Mouse (Mus musculus) urinary bladder, postnatal 14 days (tissue): ENCODE results near the gene Clic4.
A peak's percentile ranks its signal among the peaks of the same experiment; 100 is the strongest.
"Not testable (repeated sequence)": the region's sequence is repeated elsewhere in the genome, so short reads cannot be mapped to it uniquely, and the experiment has no call there.

Experiments used
- DNase-seq: peaks from one replicate; pipeline ENCODE4 v3.0.0; 2021; ENCODE audit warnings: low spot score

Gene Clic4

GRCm38 (mm10) chr4:135292477-135293089 lies 20.0 kb upstream of the Clic4 start:
- DNase-seq, result peak; percentile 73

DNA sequence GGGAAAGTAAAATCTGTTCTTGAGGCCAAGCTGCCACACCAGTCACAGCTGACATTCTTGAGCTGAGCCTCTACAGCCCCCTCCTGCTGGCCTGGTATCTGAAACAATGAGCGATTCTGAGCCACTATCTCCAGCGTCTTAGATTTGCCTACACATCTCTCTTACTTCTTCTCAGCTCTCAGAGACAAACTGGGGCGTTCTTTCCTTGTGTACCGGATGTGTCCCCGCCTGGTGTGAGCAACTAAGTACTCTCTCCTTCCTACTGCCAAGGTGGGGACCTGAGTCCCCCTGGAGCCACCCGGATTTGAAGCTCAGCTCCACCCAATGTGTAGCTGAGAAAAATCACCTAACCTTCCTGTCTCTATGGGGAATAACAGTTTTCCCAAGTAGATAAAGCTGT lies 19.2 kb upstream of the Clic4 start:
- DNase-seq, result no peak

DNA sequence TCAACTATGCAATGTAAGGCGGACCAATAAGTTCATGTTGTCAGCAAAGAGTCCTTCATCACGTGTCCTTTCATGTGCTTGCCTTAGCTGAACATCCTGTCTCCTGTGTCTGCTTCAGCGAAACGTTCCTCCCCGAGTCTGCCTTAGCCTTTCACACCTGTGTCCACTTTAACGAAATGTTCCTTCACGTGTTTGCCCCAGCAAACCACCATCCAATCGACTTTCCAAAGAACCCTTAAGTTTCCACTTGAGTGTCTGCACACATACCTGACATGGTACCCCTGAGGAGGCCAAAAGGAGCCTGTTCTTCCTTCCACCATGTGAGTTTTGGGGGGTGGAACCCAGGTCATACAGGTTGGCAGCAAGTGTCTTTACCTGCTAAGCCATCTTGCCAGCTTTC lies 18.6 kb upstream of the Clic4 start:
- DNase-seq, result no peak

DNA sequence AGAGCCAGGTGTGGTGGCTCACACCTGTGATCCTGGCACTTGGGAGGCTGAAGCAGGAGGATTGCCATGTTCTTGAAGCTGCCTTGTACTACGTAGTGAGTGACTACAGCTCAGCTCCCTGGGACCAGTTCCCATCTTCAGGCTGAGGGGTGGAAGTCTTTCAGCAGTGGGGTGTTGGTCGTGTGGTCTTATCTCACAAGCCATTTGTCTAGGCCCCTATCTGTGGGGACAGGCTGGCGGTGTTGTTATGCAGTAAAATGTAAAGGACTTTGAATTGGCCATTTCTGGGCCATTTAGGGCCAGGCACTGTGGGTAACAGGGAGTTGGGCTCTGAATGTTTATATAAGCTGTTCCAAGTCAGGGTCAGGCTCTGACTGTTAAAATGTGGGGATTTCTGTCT lies 15.4 kb upstream of the Clic4 start:
- no peak for DNase-seq

GRCm38 (mm10) chr4:135286833-135287395 lies 14.3 kb upstream of the Clic4 start:
- peak; percentile 62 for DNase-seq

GRCm38 (mm10) chr4:135286033-135286622 lies 13.5 kb upstream of the Clic4 start:
- no peak for DNase-seq

DNA sequence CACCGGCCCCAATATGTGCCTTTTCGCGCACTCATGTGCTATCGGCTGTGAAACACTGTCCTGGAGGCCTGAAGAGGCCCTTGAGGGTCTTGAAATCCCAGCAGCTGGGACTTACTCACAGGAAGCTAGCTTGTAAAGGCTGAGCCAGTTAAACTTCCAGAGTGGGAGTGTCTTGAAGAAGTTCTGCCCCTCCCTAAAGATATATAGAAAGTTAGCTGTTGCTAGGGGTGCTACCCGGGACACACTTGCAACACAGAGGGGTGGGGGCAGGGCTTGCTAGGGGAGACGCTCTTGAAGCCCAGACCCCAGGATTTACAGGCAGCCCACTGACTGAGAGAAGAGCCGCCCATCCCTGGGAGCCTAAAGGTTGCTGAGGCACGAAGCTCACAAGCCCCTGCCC lies 12.8 kb upstream of the Clic4 start:
- DNase-seq, result no peak

DNA sequence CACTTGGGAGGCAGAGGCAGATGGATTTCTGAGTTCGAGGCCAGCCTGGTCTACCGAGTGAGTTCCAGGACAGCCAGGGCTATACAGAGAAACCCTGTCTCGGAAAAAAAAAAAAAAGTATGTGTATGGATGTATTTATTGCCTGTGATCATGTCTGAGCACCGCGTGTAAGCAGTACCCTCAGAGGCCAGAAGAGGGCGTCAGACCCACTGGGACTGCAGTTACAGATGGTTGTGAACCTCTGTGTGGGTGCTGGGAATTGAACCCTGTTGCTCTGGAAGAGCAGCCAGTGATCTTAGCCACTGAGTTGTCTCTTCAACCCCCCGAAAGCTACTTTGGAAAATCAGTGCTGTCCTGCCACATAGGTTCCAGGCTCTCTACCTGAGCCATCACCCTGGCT lies 11.3 kb upstream of the Clic4 start:
- no peak for DNase-seq

DNA sequence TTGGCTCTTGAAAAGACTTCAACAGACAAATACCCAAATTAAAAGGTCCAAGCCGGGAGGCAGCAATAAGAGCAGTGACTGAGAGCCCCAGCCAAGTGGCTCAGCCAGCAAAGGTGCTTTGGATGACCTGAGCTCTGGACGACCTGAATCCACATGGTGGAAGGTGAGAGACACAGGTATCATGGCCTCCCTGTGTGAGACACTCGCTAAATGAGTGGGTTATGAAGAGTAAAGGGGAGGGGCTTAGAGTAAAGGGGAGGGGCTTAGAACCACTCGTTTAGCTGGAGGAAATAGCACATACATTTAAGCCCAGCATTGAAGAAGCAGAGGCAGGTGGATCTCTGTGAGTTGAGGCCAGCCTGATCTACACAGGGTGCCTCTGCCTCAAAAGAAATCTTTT lies 10.8 kb upstream of the Clic4 start:
- no peak for DNase-seq

GRCm38 (mm10) chr4:135282651-135283290 lies 10.2 kb upstream of the Clic4 start:
- peak; percentile 30 for DNase-seq

DNA sequence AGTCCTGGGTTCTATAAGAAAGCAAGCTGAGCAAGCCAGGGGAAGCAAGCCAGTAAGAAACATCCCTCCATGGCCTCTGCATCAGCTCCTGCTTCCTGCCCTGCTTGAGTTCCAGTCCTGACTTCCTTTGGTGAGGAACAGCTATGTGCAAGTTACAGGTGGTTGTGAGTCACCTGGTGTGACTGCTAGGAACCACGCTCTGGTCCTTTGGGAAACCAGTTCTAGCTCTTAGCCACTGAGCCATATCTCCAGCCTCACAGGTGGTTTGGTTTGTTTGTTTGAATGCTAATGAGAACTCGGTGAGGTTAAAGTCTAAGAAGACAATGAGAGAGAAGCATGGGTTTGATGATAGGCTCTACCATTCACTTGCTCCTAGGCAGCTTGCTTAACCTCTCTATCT lies 7.4 kb upstream of the Clic4 start:
- not testable (repeated sequence) for DNase-seq

DNA sequence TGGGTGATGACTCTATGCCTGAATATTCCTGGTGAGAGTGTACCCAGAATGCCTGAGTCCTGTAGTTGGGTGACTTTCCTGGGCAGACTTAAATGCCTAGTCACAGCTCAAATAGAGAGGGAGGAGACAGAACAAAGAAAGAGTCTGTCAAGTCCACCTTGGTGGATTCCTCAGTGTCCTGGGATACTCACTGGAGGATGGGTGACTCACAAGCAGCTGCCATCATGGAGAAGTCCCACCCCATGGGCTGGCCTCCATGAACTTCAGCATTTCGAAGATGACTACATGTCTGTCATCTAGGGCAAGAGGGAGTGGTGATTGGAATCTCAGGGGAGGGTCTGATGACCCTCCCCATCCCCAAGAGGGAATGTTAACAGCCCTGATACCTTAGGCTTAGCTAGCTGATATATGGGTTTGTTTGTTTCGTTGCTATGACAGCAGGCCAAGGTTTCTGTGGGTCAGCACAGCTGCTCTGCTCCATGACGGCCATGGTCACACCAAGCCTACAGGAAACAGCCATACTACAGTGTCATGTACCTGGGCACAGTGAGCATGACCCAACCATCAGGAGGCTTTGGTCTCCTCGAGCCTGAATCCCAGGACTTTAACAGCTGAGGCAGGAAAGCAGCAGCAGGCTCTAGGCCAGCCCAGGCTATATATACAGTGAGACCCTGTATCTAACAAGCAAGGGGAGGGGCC lies 4.2 kb upstream of the Clic4 start:
- no peak for DNase-seq

GRCm38 (mm10) chr4:135274761-135275160 lies 2.1 kb upstream of the Clic4 start:
- DNase-seq, result no peak

DNA sequence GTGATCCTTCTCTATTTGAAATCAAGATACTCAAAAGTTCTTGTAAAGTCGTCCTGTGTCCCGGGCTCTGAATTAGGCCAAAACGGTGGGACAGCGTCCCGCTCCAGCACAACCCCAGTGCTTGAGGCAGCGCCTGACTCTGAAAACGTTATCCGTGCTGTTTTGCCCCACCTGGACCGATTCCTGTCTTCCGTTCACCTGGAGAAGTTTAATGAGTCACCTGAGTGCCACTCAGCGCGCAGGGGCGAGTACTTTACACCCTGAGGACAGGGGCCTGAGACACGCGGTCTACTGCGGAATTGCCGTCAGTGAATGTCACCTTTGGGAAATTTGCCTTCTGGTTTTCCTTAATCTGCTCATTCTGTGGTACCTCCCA lies 681 bp upstream of the Clic4 start:
- DNase-seq, result peak; percentile 34

- DNase-seq, result peak; percentile 74
These were observed 565 bp downstream of the Clic4 start for GRCm38 (mm10) chr4:135271881-135272616.

- DNase-seq, result peak; percentile 34
These were observed 1.2 kb downstream of the Clic4 start for GRCm38 (mm10) chr4:135271419-135271828.

GRCm38 (mm10) chr4:135270476-135270875 lies 2.1 kb downstream of the Clic4 start:
- no peak for DNase-seq

DNA sequence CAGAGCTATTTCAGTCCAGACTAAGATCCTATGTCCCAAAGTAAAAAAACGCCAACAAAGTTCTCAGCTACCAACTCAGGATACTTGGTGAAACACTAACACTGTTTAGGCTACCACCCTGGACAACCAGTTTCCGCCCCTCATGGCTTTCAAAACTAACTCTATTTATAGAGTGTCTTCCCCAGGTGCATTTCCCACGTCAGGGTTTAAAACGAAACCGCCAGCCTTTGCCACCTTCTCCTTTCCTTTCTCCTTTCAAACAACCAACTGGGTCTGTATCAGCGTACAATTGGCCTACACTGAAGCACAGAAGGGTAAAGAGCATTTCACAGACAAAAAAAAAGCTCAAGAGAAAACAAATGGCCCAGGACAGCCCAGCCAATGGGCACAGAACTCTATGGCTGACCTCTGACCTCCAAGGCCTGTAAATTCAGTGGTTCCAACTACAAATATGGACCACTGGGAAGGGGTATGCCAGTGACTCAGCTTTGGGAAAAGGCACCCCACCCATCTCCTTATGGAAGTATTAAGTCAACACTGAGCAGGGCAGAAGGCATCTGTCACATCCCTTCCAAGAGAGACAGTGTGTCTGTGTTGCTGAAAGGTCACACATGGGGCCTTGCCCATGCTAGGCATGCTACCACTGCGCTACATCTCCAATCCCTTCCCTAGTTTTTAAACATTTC lies 2.8 kb downstream of the Clic4 start:
- no peak for DNase-seq

- no peak for DNase-seq
These were observed 5.1 kb downstream of the Clic4 start for GRCm38 (mm10) chr4:135267521-135267920.

GRCm38 (mm10) chr4:135266987-135267386 lies 5.6 kb downstream of the Clic4 start:
- no peak for DNase-seq

GRCm38 (mm10) chr4:135260434-135260833 lies 12.2 kb downstream of the Clic4 start:
- DNase-seq, result no peak
